Mouse (Mus musculus) kidney, adult 2 months (tissue): ENCODE results near the gene Bcas1.

ENCODE experiments used
- CTCF ChIP-seq: fragments of 200-500 bp; conservative IDR thresholded peaks from 2 replicates; pipeline ENCODE4 v1.5.1; 2011; ENCODE audit warnings: low read depth, mild to moderate bottlenecking, control low read depth, low read length, moderate library complexity, mixed read lengths; ENCODE audit not compliant: insufficient read depth, insufficient read length
- POLR2A ChIP-seq: fragments of 200-500 bp; IDR thresholded peaks from one replicate; pipeline ENCODE4 v1.6.1; 2011; ENCODE audit warnings: low read depth, low read length, control low read depth

DNA sequence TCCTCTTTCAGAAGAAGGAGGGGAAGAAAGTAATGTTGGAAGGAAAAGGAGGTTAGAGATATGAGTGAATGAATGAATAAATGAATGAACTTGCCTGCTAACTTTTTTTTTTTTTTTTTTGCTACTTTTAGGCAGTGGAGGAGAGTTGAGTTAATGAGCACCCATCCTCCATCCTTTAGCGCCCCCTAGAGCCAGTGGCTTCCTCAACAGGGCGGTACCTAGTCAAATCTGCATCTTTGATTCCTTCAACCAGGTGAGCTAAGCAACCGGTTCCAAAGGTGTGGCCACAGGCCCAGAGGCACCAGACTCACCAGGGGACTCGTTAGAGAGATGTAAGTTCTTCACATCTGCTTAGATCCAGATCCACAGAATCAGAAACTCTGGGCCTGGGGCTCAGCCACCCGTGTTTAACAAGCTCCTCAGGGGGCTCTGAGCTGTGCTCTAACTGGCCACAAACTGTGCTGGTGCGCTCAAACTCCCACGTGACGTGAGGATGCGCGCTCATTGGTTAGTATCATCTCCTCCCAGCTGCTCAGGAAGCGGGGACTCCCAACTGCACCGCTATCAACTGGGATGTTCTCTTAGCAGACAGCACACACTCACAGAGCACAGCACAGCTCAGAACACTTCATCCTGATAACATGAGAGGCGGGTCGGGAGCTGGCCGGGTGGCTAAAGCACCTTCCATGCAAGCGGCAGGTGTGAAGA is 70.8 kb downstream of the Bcas1 start:
- TF ChIP-seq CTCF = peak; percentile 44
- TF ChIP-seq POLR2A = no peak
